Mouse (Mus musculus): ENCODE results near the gene Lrp8. TPM values are rescaled to one million over a fixed set of nuclear protein-coding genes. Genes with fewer than 3 reads are reported as not detected.
A peak's percentile ranks its signal among the peaks of the same experiment; 100 is the strongest.

Gene Lrp8
- polyA plus RNA-seq, 1 experiment from 2014 or later: 27.6 TPM

DNA sequence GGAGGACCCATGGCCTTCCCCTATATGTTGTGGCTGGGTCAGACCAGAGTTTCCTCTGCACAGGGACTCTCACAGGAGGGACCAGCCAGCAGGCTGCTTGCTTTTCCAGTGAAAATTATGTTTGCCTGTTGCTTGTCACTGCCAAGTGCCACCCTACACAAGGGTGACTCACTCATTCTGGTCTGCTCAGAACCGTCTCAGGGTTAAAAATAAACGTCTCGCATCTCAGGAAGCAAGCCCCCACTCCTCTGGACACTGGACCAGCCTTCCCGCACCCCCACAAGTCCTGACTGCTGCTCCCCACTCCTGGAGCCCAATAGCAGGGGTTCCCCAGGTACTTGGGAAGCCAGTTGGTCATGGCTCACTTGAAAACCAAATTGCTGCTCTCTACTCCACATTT, 14.4 kb downstream of the Lrp8 start:
- Histone ChIP-seq H3K9ac (ENCODE audit: low read length) (no peak overlapping the region), H3K4me3 (ENCODE audit: low read depth, low read length) (no peak overlapping the region), H3K36me3 (ENCODE audit: control insufficient read depth, insufficient read depth, low read length) (no peaks in the 10 kb centered on the region), H3K27me3 (ENCODE audit: control insufficient read depth, insufficient read depth, low read length) (no peaks in the 10 kb centered on the region), H3K4me1 (ENCODE audit: control insufficient read depth, insufficient read depth, low read length) (peaks cover 19% of the 10 kb centered on the region), H3K27ac (ENCODE audit: low read depth, low read length) (no peak overlapping the region), H3K9me3 (ENCODE audit: control insufficient read depth, low read length) (no peaks in the 10 kb centered on the region), H3K4me2 (ENCODE audit: low read depth) (no peak overlapping the region)
- DNase-seq (ENCODE audit: low spot score) (no peak), ATAC-seq (ENCODE audit: insufficient read depth, low FRiP score, low TSS enrichment) (no peak)
- WGBS: 90% methylated on average over 4 of the region's 4 CpGs

DNA sequence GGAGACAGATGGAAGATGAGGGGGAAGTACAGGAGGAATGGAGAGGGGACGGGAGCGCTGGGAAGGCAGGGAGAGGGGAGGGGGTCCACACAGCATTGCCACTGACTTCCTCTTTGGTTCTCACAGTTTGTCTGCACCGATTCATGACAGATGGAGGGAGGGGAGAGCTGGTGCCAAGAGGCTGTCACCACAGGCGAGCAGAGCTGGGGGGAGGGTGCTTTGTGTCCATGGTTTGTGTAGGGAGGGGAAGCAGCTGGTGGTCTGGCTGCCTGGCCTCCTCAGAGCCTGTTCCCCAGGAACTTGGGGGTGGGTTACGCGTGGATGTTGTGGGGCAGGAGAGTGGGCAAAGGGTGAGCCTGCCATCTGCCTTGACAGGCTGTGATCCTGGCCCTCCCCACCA, 15.4 kb downstream of the Lrp8 start:
- no peak overlapping the region for H3K27ac ChIP-seq (ENCODE audit: low read depth, low read length)
- ATAC-seq (ENCODE audit: insufficient read depth, low FRiP score, low TSS enrichment) (peak; percentile 5; the same call in 1 of the 2 replicates), DNase-seq (ENCODE audit: low spot score) (no peak)
- 42% methylated on average over 6 of the region's 6 CpGs for WGBS
- H3K36me3 ChIP-seq (ENCODE audit: control insufficient read depth, insufficient read depth, low read length): no peaks in the 10 kb centered on the region
- H3K4me3 ChIP-seq (ENCODE audit: low read depth, low read length): no peak overlapping the region
- H3K4me1 ChIP-seq (ENCODE audit: control insufficient read depth, insufficient read depth, low read length): peaks cover 27% of the 10 kb centered on the region
- H3K9ac ChIP-seq (ENCODE audit: low read length): no peak overlapping the region
- no peak overlapping the region for H3K4me2 ChIP-seq (ENCODE audit: low read depth)
- no peaks in the 10 kb centered on the region for H3K9me3 ChIP-seq (ENCODE audit: control insufficient read depth, low read length)
- H3K27me3 ChIP-seq (ENCODE audit: control insufficient read depth, insufficient read depth, low read length): no peaks in the 10 kb centered on the region

DNA sequence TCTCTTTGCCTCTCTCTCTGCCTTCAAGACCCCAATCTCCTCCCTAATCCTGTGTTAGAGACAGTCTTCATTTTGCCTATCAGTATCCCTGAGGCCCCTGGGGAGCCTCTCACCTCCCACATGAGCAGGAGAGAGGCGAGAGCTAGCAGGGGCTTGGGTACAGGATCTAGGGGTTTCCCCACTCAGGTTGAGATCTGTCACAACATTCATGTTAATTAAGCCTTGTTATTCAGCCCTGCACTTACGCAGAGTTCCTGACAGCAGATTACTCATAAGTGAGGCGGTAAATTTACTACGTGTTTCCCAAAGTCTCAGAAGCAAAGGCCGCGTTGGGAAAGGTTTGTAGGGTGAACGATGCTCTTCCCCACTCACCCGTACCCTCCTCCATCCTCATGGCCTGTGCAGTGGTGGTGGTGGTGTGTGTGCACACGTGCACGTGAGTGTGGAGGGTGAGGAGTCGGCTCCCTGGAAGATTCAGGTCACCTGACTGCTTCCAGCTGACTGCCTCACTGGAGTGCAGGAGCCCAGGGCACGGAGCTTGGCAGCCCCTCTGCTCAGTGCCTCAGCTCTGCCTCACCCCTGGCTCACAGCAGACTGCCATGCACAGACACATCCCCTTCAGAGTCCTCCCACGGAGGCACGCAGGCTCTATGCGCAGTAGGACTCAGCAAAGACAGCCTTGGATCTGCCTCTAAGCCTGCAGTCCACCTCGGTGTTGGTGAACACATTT, 18.1 kb downstream of the Lrp8 start:
- Histone ChIP-seq H3K4me1 (ENCODE audit: control insufficient read depth, insufficient read depth, low read length) (peaks cover 47% of the 10 kb centered on the region), H3K9ac (ENCODE audit: low read length) (no peak overlapping the region), H3K27me3 (ENCODE audit: control insufficient read depth, insufficient read depth, low read length) (no peaks in the 10 kb centered on the region), H3K27ac (ENCODE audit: low read depth, low read length) (no peak overlapping the region), H3K4me3 (ENCODE audit: low read depth, low read length) (no peak overlapping the region), H3K9me3 (ENCODE audit: control insufficient read depth, low read length) (no peaks in the 10 kb centered on the region), H3K36me3 (ENCODE audit: control insufficient read depth, insufficient read depth, low read length) (no peaks in the 10 kb centered on the region), H3K4me2 (ENCODE audit: low read depth) (no peak overlapping the region)
- DNase-seq (ENCODE audit: low spot score): no peak
- 77% methylated on average over 16 of the region's 16 CpGs for WGBS
- no peak for ATAC-seq (ENCODE audit: insufficient read depth, low FRiP score, low TSS enrichment)

DNA sequence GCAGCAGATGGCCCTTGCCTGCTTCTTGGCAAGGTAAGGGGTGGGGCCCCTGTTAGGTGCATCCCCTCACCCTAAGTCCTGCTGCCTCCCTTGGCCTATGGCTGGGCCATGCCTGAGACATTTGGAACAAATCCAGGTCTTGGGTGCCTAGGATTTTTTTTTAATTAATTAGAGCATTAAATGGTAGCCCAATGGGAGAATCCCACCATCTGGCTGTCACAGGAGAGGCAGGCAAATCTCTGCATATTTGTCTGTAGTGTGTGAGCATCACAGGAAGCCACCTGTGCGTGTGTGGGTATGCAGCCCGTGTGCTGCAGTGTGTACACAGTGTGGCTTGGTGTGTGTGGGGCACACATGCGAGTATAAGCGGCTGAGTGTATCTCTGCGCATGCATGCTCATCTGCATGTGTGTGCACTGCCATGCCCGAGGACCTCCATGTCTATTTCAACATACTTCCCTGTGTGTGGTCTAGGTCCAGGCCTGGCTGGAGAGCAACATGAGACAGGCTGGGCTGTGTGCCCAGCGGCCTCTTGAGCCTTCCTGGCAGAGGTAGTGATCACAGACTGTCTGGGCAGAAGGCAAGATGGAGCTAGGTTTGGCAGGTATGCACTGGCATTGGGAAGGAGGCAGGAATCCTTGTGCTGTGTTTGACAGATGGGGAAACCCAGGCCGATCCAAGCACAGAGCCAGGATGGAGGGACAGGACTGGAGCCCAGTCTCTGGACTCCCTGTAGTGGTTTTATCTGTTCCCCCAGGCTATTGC, 19.0 kb downstream of the Lrp8 start:
- WGBS: 83% methylated on average over 8 of the region's 8 CpGs
- no peak for DNase-seq (ENCODE audit: low spot score)
- no peak for ATAC-seq (ENCODE audit: insufficient read depth, low FRiP score, low TSS enrichment)
- Histone ChIP-seq H3K9me3 (ENCODE audit: control insufficient read depth, low read length) (no peaks in the 10 kb centered on the region), H3K27ac (ENCODE audit: low read depth, low read length) (no peak overlapping the region), H3K9ac (ENCODE audit: low read length) (no peak overlapping the region), H3K36me3 (ENCODE audit: control insufficient read depth, insufficient read depth, low read length) (no peaks in the 10 kb centered on the region), H3K4me3 (ENCODE audit: low read depth, low read length) (no peak overlapping the region), H3K27me3 (ENCODE audit: control insufficient read depth, insufficient read depth, low read length) (no peaks in the 10 kb centered on the region), H3K4me2 (ENCODE audit: low read depth) (no peak overlapping the region), H3K4me1 (ENCODE audit: control insufficient read depth, insufficient read depth, low read length) (peaks cover 50% of the 10 kb centered on the region)

DNA sequence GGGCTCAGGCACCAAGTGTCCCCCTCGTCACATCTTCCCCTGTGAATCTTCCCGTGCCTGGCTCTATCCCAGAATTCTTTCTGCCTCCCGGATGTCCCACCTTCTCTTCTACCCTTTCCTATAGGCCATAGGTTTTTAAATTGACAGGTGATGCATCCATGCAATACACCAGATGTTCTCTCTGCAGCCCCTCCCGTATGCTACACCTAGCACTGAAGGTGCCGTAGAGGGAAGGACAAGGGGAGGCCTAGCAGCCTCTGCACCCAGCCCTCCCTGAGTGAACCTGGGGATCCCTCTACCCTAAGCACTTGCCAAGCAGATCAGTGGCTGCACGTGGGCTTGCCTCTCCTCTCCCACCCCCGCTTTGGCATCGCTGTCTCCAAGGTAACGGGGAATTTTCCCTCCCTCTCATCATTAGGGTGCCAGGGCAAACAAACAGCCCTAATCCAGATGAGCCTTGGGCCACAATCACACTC, 20.9 kb downstream of the Lrp8 start:
- no peak for DNase-seq (ENCODE audit: low spot score)
- peak overlapping the region; percentile 8 for H3K4me3 ChIP-seq (ENCODE audit: low read depth, low read length)
- peak; percentile 39; the same call in 1 of the 2 replicates for ATAC-seq (ENCODE audit: insufficient read depth, low FRiP score, low TSS enrichment)
- WGBS: 36% methylated on average over 9 of the region's 9 CpGs
- peak overlapping the region; percentile 73 for H3K27ac ChIP-seq (ENCODE audit: low read depth, low read length)
- no peaks in the 10 kb centered on the region for H3K27me3 ChIP-seq (ENCODE audit: control insufficient read depth, insufficient read depth, low read length)
- 0 out of 2 replicates have a peak overlapping the region, but pooled peaks have one; percentile 26 for H3K9ac ChIP-seq (ENCODE audit: low read length)
- H3K4me1 ChIP-seq (ENCODE audit: control insufficient read depth, insufficient read depth, low read length): peaks cover 63% of the 10 kb centered on the region
- no peaks in the 10 kb centered on the region for H3K36me3 ChIP-seq (ENCODE audit: control insufficient read depth, insufficient read depth, low read length)
- H3K9me3 ChIP-seq (ENCODE audit: control insufficient read depth, low read length): no peaks in the 10 kb centered on the region
- peak overlapping the region; percentile 22; the same call in 1 of the 2 replicates for H3K4me2 ChIP-seq (ENCODE audit: low read depth)

DNA sequence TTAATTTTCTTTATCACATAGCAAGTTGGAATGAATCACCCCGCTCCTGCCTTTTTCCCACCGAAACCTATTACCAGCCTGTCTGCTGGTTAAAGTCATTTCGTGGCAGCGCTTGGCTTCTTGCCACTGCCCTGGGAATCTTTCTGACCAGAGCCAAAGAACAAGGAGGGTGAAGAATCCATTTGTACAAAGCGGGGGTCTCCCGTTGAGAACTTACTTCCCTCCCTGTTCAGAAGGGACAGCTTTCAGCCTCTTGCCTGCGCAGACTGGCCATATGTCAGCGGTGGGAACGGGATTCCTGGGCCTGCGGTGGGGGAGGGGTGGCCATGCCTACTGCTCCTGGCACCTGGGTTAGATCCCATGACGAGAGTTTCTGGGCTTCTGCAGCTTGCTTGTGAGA, 21.4 kb downstream of the Lrp8 start:
- H3K27ac ChIP-seq (ENCODE audit: low read depth, low read length): peak overlapping the region; percentile 73
- peak overlapping the region; percentile 22; the same call in 1 of the 2 replicates for H3K4me2 ChIP-seq (ENCODE audit: low read depth)
- peak overlapping the region; percentile 8; the same call in 1 of the 2 replicates for H3K4me3 ChIP-seq (ENCODE audit: low read depth, low read length)
- no peaks in the 10 kb centered on the region for H3K27me3 ChIP-seq (ENCODE audit: control insufficient read depth, insufficient read depth, low read length)
- DNase-seq (ENCODE audit: low spot score): peak; percentile 53
- H3K9ac ChIP-seq (ENCODE audit: low read length): no peak overlapping the region
- H3K36me3 ChIP-seq (ENCODE audit: control insufficient read depth, insufficient read depth, low read length): no peaks in the 10 kb centered on the region
- H3K4me1 ChIP-seq (ENCODE audit: control insufficient read depth, insufficient read depth, low read length): peaks cover 69% of the 10 kb centered on the region
- WGBS: 23% methylated on average over 11 of the region's 11 CpGs
- H3K9me3 ChIP-seq (ENCODE audit: control insufficient read depth, low read length): no peaks in the 10 kb centered on the region
- peak; percentile 22; the same call in 1 of the 2 replicates for ATAC-seq (ENCODE audit: insufficient read depth, low FRiP score, low TSS enrichment)

DNA sequence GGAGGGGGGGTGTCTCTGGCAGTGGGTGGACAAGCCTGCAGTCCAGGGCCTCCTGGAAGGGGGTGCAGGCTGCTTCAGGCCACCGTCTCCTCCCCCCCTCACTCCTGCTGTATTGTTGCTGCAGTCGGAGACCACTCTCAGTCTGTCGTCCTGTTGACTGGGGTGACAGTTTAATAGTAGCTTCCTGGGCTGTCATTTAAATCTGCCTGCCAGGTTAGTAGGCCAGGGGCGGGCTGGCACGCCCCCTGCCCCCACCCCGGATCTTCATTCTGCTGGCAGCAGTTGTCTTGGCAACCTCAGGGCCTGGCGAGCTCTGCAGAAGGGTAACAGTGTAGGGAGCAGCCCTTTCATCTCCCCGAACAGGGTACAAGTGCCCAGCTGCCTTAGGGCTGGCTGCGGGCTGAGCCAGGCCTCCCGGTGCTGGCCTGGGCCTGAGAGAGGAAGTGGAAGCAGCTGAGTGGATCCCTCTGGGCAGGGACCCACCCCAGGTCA, 26.7 kb downstream of the Lrp8 start:
- Histone ChIP-seq H3K4me3 (ENCODE audit: low read depth, low read length) (no peak overlapping the region), H3K9ac (ENCODE audit: low read length) (peak overlapping the region; percentile 28; the same call in 1 of the 2 replicates), H3K36me3 (ENCODE audit: control insufficient read depth, insufficient read depth, low read length) (no peaks in the 10 kb centered on the region), H3K4me2 (ENCODE audit: low read depth) (no peak overlapping the region), H3K9me3 (ENCODE audit: control insufficient read depth, low read length) (no peaks in the 10 kb centered on the region), H3K27ac (ENCODE audit: low read depth, low read length) (peak overlapping the region; percentile 72), H3K4me1 (ENCODE audit: control insufficient read depth, insufficient read depth, low read length) (peaks cover 77% of the 10 kb centered on the region), H3K27me3 (ENCODE audit: control insufficient read depth, insufficient read depth, low read length) (no peaks in the 10 kb centered on the region)
- ATAC-seq (ENCODE audit: insufficient read depth, low FRiP score, low TSS enrichment) (peak; percentile 71), DNase-seq (ENCODE audit: low spot score) (peak; percentile 60)
- 5% methylated on average over 10 of the region's 10 CpGs for WGBS

DNA sequence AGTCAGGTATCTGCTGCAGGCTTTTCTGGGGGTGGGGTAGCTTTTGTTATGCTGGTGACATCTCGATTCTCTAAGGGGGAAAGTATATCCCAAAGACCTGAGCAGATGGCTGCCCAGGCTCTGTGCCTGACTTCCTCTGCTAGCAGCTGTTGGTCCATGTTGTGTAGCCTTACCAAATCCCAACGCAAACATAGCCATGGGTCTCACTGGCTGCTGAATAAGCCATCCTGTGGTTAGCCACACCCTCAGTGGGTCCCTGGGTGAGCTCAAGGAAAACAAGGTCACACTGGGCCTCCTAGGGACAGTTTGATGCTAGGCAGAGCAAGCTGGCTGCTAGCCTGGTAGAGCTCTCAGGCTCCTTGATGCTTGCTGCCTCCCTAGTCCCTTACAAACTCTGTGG, 27.6 kb downstream of the Lrp8 start:
- H3K4me3 ChIP-seq (ENCODE audit: low read depth, low read length): no peak overlapping the region
- H3K4me1 ChIP-seq (ENCODE audit: control insufficient read depth, insufficient read depth, low read length): peaks cover 81% of the 10 kb centered on the region
- no peak overlapping the region for H3K4me2 ChIP-seq (ENCODE audit: low read depth)

More for the DNA sequence above, 27.6 kb downstream of the Lrp8 start:
- no peaks in the 10 kb centered on the region for H3K27me3 ChIP-seq (ENCODE audit: control insufficient read depth, insufficient read depth, low read length)
- no peaks in the 10 kb centered on the region for H3K36me3 ChIP-seq (ENCODE audit: control insufficient read depth, insufficient read depth, low read length)
- no peaks in the 10 kb centered on the region for H3K9me3 ChIP-seq (ENCODE audit: control insufficient read depth, low read length)
- no peak for DNase-seq (ENCODE audit: low spot score)
- peak overlapping the region; percentile 78 for H3K27ac ChIP-seq (ENCODE audit: low read depth, low read length)
- no peak overlapping the region for H3K9ac ChIP-seq (ENCODE audit: low read length)
- WGBS: 38% methylated on average over 2 of the region's 2 CpGs
- no peak for ATAC-seq (ENCODE audit: insufficient read depth, low FRiP score, low TSS enrichment)

Data from neural tube, embryonic 11.5 days (tissue).